Mouse (Mus musculus) left cerebral cortex, postnatal 10 days (tissue): ENCODE measurements around the gene Brpf3. TPM values are rescaled to one million over a fixed set of nuclear protein-coding genes. Genes with fewer than 3 reads are reported as not detected.

Experiments
- total RNA-seq, 2 experiments: library from RNA; stranded (reverse); gene quantifications; 2 replicates each; pipeline ENCODE4 v1.2.3; 2021

Gene Brpf3
- total RNA-seq, 2 experiments from 2014 or later, result 44.5 to 55.7 TPM

Other genes with a start within 250 kb of the Brpf3 start
- not detected for gene Clps, start 240.3 kb upstream of the Brpf3 start, total RNA-seq
- 1 to 10 TPM; 4.3 to 5.1 TPM for gene Lhfpl5, start 225.4 kb upstream of the Brpf3 start, total RNA-seq
- 100 to 1,000 TPM; 111 to 127 TPM for gene Srpk1, start 178.4 kb upstream of the Brpf3 start, total RNA-seq
- gene Slc26a8, start 110.9 kb upstream of the Brpf3 start, total RNA-seq, result 10 to 100 TPM in 1 of 2 experiments, 1 to 10 TPM in 1; 7.7 to 10.6 TPM
- 10 to 100 TPM; 58.7 to 64.6 TPM for gene Mapk14, start 109.8 kb upstream of the Brpf3 start, total RNA-seq
- 1 to 10 TPM; 2.9 to 4.4 TPM for gene AC170998.1, start 75.0 kb upstream of the Brpf3 start, total RNA-seq
- gene Mapk13, start 31.8 kb upstream of the Brpf3 start, total RNA-seq, result under 1 TPM; 0.66 to 0.75 TPM
- under 1 TPM; 0.53 to 0.60 TPM for gene Pnpla1, start 57.3 kb downstream of the Brpf3 start, total RNA-seq
- gene 4930539E08Rik, start 114.2 kb downstream of the Brpf3 start, total RNA-seq, result 10 to 100 TPM; 10.9 to 13.5 TPM
- not detected for gene Pxt1, start 142.8 kb downstream of the Brpf3 start, total RNA-seq
- gene Kctd20, start 150.9 kb downstream of the Brpf3 start, total RNA-seq, result 10 to 100 TPM; 81.7 to 83.4 TPM
- 10 to 100 TPM; 54.9 to 60.3 TPM for gene Stk38, start 206.9 kb downstream of the Brpf3 start, total RNA-seq
- 100 to 1,000 TPM; 148 to 157 TPM for gene Srsf3, start 231.5 kb downstream of the Brpf3 start, total RNA-seq